Mouse (Mus musculus): ENCODE data around the gene Angptl4. TPM values are rescaled to one million over a fixed set of nuclear protein-coding genes. Genes with fewer than 3 reads are reported as not detected.

Gene Angptl4
- polyA plus RNA-seq, 1 experiment from 2014 or later = 33.5 TPM

- no peaks in the 10 kb centered on the region for H3K27me3 ChIP-seq (replicated peaks; ENCODE audit: control insufficient read depth, insufficient read depth, low read length)
- no peak overlapping the region for H3K9ac ChIP-seq (ENCODE audit: low read depth, low read length)
- no peak for ATAC-seq
- WGBS = 45% methylated on average over 3 of the region's 3 CpGs
- no peaks in the 10 kb centered on the region for H3K9me3 ChIP-seq (ENCODE audit: control insufficient read depth)
- TF ChIP-seq CTCF (IDR thresholded peaks at IDR 0.05; ENCODE audit: low read depth) = peak; percentile 73
- H3K4me3 ChIP-seq (ENCODE audit: low read depth, low read length) = no peak overlapping the region
- no peak overlapping the region for H3K4me2 ChIP-seq (replicated peaks; ENCODE audit: low read depth)
- no peaks in the 10 kb centered on the region for H3K4me1 ChIP-seq (replicated peaks; ENCODE audit: control insufficient read depth, insufficient read depth, low read length)
- H3K36me3 ChIP-seq (ENCODE audit: control insufficient read depth, insufficient read depth) = no peaks in the 10 kb centered on the region
- H3K27ac ChIP-seq (ENCODE audit: low read depth, low read length) = no peak overlapping the region
These were observed 16.7 kb upstream of the Angptl4 start for GRCm38 (mm10) chr17:33798306-33798705.

GRCm38 (mm10) chr17:33788732-33789131, 7.1 kb upstream of the Angptl4 start:
- no peak overlapping the region for H3K4me3 ChIP-seq (ENCODE audit: low read depth, low read length)
- no peaks in the 10 kb centered on the region for H3K27me3 ChIP-seq (replicated peaks; ENCODE audit: control insufficient read depth, insufficient read depth, low read length)
- H3K27ac ChIP-seq (ENCODE audit: low read depth, low read length) = peak overlapping the region; percentile 51; the same call in 1 of the 2 replicates
- no peaks in the 10 kb centered on the region for H3K9me3 ChIP-seq (ENCODE audit: control insufficient read depth)
- H3K4me2 ChIP-seq (replicated peaks; ENCODE audit: low read depth) = no peak overlapping the region
- H3K4me1 ChIP-seq (replicated peaks; ENCODE audit: control insufficient read depth, insufficient read depth, low read length) = no peaks in the 10 kb centered on the region
- ATAC-seq = peak; percentile 94
- no peaks in the 10 kb centered on the region for H3K36me3 ChIP-seq (ENCODE audit: control insufficient read depth, insufficient read depth)
- H3K9ac ChIP-seq (ENCODE audit: low read depth, low read length) = no peak overlapping the region
- no peak for TF ChIP-seq CTCF (IDR thresholded peaks at IDR 0.05; ENCODE audit: low read depth)
- WGBS = 14% methylated on average over 4 of the region's 4 CpGs

- H3K4me3 ChIP-seq (ENCODE audit: low read depth, low read length) = no peak overlapping the region
- no peak for TF ChIP-seq CTCF (IDR thresholded peaks at IDR 0.05; ENCODE audit: low read depth)
- no peaks in the 10 kb centered on the region for H3K9me3 ChIP-seq (ENCODE audit: control insufficient read depth)
- H3K27ac ChIP-seq (ENCODE audit: low read depth, low read length) = no peak overlapping the region
- no peaks in the 10 kb centered on the region for H3K36me3 ChIP-seq (ENCODE audit: control insufficient read depth, insufficient read depth)
- no peaks in the 10 kb centered on the region for H3K27me3 ChIP-seq (replicated peaks; ENCODE audit: control insufficient read depth, insufficient read depth, low read length)
- H3K4me1 ChIP-seq (replicated peaks; ENCODE audit: control insufficient read depth, insufficient read depth, low read length) = peaks cover 10% of the 10 kb centered on the region
- H3K4me2 ChIP-seq (replicated peaks; ENCODE audit: low read depth) = no peak overlapping the region
- H3K9ac ChIP-seq (ENCODE audit: low read depth, low read length) = no peak overlapping the region
- WGBS = 91% methylated on average over 18 of the region's 18 CpGs
- ATAC-seq = no peak
These were observed 4.7 kb upstream of the Angptl4 start for GRCm38 (mm10) chr17:33786375-33786774.

GRCm38 (mm10) chr17:33784939-33785338, 3.3 kb upstream of the Angptl4 start:
- H3K9ac ChIP-seq (ENCODE audit: low read depth, low read length) = no peak overlapping the region
- TF ChIP-seq CTCF (IDR thresholded peaks at IDR 0.05; ENCODE audit: low read depth) = no peak
- 86% methylated on average over 2 of the region's 2 CpGs for WGBS
- ATAC-seq = no peak
- H3K4me2 ChIP-seq (replicated peaks; ENCODE audit: low read depth) = no peak overlapping the region
- no peaks in the 10 kb centered on the region for H3K27me3 ChIP-seq (replicated peaks; ENCODE audit: control insufficient read depth, insufficient read depth, low read length)
- no peak overlapping the region for H3K4me3 ChIP-seq (ENCODE audit: low read depth, low read length)
- no peaks in the 10 kb centered on the region for H3K36me3 ChIP-seq (ENCODE audit: control insufficient read depth, insufficient read depth)
- H3K27ac ChIP-seq (ENCODE audit: low read depth, low read length) = no peak overlapping the region
- H3K4me1 ChIP-seq (replicated peaks; ENCODE audit: control insufficient read depth, insufficient read depth, low read length) = peaks cover 18% of the 10 kb centered on the region
- no peaks in the 10 kb centered on the region for H3K9me3 ChIP-seq (ENCODE audit: control insufficient read depth)

GRCm38 (mm10) chr17:33783408-33783807, 1.8 kb upstream of the Angptl4 start:
- ATAC-seq = no peak
- Histone ChIP-seq H3K4me2 (replicated peaks; ENCODE audit: low read depth) (no peak overlapping the region), H3K4me1 (replicated peaks; ENCODE audit: control insufficient read depth, insufficient read depth, low read length) (peaks cover 18% of the 10 kb centered on the region), H3K36me3 (ENCODE audit: control insufficient read depth, insufficient read depth) (peaks cover 4% of the 10 kb centered on the region; the same call in 1 of the 2 replicates), H3K4me3 (ENCODE audit: low read depth, low read length) (no peak overlapping the region), H3K27ac (ENCODE audit: low read depth, low read length) (no peak overlapping the region; the same call in 1 of the 2 replicates), H3K9ac (ENCODE audit: low read depth, low read length) (no peak overlapping the region), H3K9me3 (ENCODE audit: control insufficient read depth) (no peaks in the 10 kb centered on the region), H3K27me3 (replicated peaks; ENCODE audit: control insufficient read depth, insufficient read depth, low read length) (no peaks in the 10 kb centered on the region)
- TF ChIP-seq CTCF (IDR thresholded peaks at IDR 0.05; ENCODE audit: low read depth) = no peak

- WGBS = 52% methylated on average over 4 of the region's 4 CpGs
- no peak for ATAC-seq
- peak overlapping the region; percentile 82 for H3K4me2 ChIP-seq (replicated peaks; ENCODE audit: low read depth)
- H3K4me3 ChIP-seq (ENCODE audit: low read depth, low read length) = peak overlapping the region; percentile 44; the same call in 1 of the 2 replicates
- peak overlapping the region; percentile 32; the same call in 1 of the 2 replicates for H3K9ac ChIP-seq (ENCODE audit: low read depth, low read length)
- H3K27me3 ChIP-seq (replicated peaks; ENCODE audit: control insufficient read depth, insufficient read depth, low read length) = no peaks in the 10 kb centered on the region
- H3K4me1 ChIP-seq (replicated peaks; ENCODE audit: control insufficient read depth, insufficient read depth, low read length) = peaks cover 18% of the 10 kb centered on the region
- no peaks in the 10 kb centered on the region for H3K9me3 ChIP-seq (ENCODE audit: control insufficient read depth)
- H3K27ac ChIP-seq (ENCODE audit: low read depth, low read length) = peak overlapping the region; percentile 55
- H3K36me3 ChIP-seq (ENCODE audit: control insufficient read depth, insufficient read depth) = peaks cover 16% of the 10 kb centered on the region; the same call in 1 of the 2 replicates
- peak; percentile 50 for TF ChIP-seq CTCF (IDR thresholded peaks at IDR 0.05; ENCODE audit: low read depth)
These were observed 437 bp upstream of the Angptl4 start for GRCm38 (mm10) chr17:33782067-33782466.
